Mouse (Mus musculus): ENCODE data around the gene Scml2. TPM values are rescaled to one million over a fixed set of nuclear protein-coding genes. Genes with fewer than 3 reads are reported as not detected.
"Not testable (repeated sequence)": the region's sequence is repeated elsewhere in the genome, so short reads cannot be mapped to it uniquely, and the experiment has no call there.

The Scml2 gene
- 5.5 and 6.2 TPM in 2 replicates for polyA plus RNA-seq (2014; fragmentation: Nextera tagmentation; extraction: Ambion mirVana)

DNA sequence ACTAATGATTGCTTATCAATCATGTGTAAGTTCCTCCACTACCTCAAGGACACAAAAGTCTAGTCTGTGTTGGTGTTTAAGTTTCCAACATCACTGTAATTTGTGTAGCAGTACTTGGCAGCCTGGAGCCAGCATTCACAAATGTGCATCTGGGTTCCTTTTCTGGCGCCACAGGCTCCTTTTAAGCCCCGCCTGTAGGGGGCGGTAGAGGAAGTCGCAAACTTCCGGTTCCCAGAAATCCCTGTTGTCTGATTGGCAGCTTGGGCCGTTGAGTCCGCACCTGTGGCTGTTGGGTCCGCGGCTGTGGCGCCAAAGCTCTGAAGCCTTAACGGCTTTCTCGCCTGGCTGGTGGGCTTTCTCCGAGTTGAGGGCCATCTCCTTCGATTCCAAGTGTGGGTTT, at the start of gene Scml2:
Scml2 (plus strand) TSS at position 301 of the 400 bp plus-strand sequence.
- H3K4me2 ChIP-seq (replicated peaks; ENCODE audit: low read depth, low read length); H3K27me3 ChIP-seq (ENCODE audit: control insufficient read depth, insufficient read depth, low read length); H3K4me3 ChIP-seq (ENCODE audit: low read depth, low read length); H3K9me3 ChIP-seq (ENCODE audit: control insufficient read depth, low read depth, low read length); H3K4me1 ChIP-seq (ENCODE audit: control insufficient read depth, insufficient read depth, low read length); H3K9ac ChIP-seq (replicated peaks; ENCODE audit: low read depth, low read length); ATAC-seq (ENCODE audit: insufficient number of reproducible peaks, insufficient read depth, low FRiP score, low read depth); H3K36me3 ChIP-seq (ENCODE audit: control insufficient read depth, insufficient read depth, low read length); H3K27ac ChIP-seq (ENCODE audit: low read length): not testable (repeated sequence)
- WGBS: 90% methylated on average over 2 of the region's 14 CpGs

DNA sequence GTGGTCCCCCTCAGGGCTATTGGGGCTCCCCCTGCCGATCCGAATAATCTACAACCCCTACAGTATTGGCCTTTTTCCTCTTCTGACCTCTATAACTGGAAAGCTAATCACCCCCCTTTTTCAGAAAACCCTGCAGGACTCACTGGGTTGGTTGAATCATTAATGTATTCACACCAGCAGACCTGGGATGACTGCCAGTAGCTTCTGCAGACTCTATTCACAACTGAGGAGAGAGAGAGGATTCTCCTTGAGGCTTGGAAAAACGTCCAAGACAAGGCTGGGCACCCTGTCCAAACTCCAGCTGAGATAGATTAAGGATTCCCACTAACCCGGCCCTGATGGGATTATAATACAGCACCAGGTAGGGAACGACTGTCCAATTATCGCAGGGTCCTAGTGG, 41.4 kb upstream of the Scml2 start:
- not testable (repeated sequence) for H3K9ac ChIP-seq (replicated peaks; ENCODE audit: low read depth, low read length); ATAC-seq (ENCODE audit: insufficient number of reproducible peaks, insufficient read depth, low FRiP score, low read depth); H3K36me3 ChIP-seq (ENCODE audit: control insufficient read depth, insufficient read depth, low read length); H3K4me3 ChIP-seq (ENCODE audit: low read depth, low read length); H3K9me3 ChIP-seq (ENCODE audit: control insufficient read depth, low read depth, low read length); H3K4me1 ChIP-seq (ENCODE audit: control insufficient read depth, insufficient read depth, low read length); H3K27ac ChIP-seq (ENCODE audit: low read length); H3K27me3 ChIP-seq (ENCODE audit: control insufficient read depth, insufficient read depth, low read length); H3K4me2 ChIP-seq (replicated peaks; ENCODE audit: low read depth, low read length)
- 84% methylated on average over 5 of the region's 6 CpGs for WGBS

DNA sequence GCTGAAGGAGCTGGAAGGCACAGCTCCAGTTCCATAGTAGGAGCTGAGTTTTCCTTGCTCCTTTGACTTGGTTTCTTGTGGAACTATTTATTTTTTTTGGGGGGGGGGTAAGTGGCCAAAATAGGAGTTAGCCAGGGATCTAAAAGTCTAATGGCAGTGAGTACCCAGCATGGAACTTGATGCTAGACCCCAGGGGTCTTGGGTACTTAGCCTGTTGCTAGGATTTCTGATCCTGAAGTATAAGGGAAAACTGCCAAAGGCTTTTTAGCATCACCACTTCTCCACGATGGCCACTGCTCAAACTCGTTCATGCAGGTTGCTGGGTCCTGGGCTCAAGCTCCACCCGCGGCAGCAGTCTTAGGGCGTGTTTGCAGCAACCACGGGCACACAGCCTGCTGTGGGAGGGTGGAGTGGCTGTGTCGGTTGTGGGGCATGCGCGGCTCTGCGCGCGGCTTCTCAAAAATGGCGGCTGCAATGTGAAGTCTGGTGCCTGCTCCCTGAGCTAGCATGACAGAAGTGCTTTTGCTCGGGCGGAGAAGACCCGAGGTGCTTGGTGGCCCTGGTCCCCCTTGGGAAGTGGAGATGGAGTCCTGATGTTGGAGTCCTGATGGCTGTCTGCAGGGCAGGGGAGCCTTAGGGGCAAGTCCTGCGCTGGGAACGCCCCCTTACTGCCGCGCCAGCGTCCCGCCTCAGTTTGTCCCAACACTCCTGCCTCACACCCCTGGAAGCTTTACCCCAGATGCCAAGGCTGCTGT, 45.5 kb downstream of the Scml2 start:
- H3K36me3 ChIP-seq (ENCODE audit: control insufficient read depth, insufficient read depth, low read length): no peaks in the 10 kb centered on the region
- H3K27ac ChIP-seq (ENCODE audit: low read length): no peak overlapping the region
- peak; percentile 97 for ATAC-seq (ENCODE audit: insufficient number of reproducible peaks, insufficient read depth, low FRiP score, low read depth)
- H3K4me2 ChIP-seq (replicated peaks; ENCODE audit: low read depth, low read length): peak overlapping the region; percentile 55
- no peaks in the 10 kb centered on the region for H3K9me3 ChIP-seq (ENCODE audit: control insufficient read depth, low read depth, low read length)
- H3K4me1 ChIP-seq (ENCODE audit: control insufficient read depth, insufficient read depth, low read length): no peaks in the 10 kb centered on the region
- no peaks in the 10 kb centered on the region for H3K27me3 ChIP-seq (ENCODE audit: control insufficient read depth, insufficient read depth, low read length)
- H3K9ac ChIP-seq (replicated peaks; ENCODE audit: low read depth, low read length): no peak overlapping the region; the same call in 1 of the 2 replicates
- 25% methylated on average over 21 of the region's 22 CpGs for WGBS
- peak overlapping the region; percentile 41 for H3K4me3 ChIP-seq (ENCODE audit: low read depth, low read length)

DNA sequence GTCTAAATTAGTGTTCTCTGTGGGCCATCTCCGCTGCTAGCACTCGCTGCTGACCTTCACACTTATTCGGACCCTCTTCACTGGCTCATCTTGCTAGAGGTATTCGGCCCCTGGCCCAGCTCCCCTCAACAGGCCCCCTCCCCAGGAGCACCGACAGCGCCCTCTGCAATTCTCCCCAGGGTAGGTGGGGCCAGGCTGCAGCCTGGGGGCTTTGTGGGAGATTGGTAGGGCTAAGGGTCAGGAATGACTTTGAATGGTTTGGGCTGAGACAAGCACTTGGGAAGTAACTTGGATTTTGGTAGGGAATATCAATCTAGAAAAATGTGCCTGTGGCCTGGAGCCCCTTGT, 46.0 kb downstream of the Scml2 start:
- no peaks in the 10 kb centered on the region for H3K4me1 ChIP-seq (ENCODE audit: control insufficient read depth, insufficient read depth, low read length)
- no peaks in the 10 kb centered on the region for H3K27me3 ChIP-seq (ENCODE audit: control insufficient read depth, insufficient read depth, low read length)
- no peak overlapping the region for H3K27ac ChIP-seq (ENCODE audit: low read length)
- peak overlapping the region; percentile 55 for H3K4me2 ChIP-seq (replicated peaks; ENCODE audit: low read depth, low read length)
- H3K4me3 ChIP-seq (ENCODE audit: low read depth, low read length): peak overlapping the region; percentile 41
- no peaks in the 10 kb centered on the region for H3K36me3 ChIP-seq (ENCODE audit: control insufficient read depth, insufficient read depth, low read length)
- 20% methylated on average over 6 of the region's 6 CpGs for WGBS
- ATAC-seq (ENCODE audit: insufficient number of reproducible peaks, insufficient read depth, low FRiP score, low read depth): peak; percentile 23; the same call in 1 of the 2 replicates
- H3K9me3 ChIP-seq (ENCODE audit: control insufficient read depth, low read depth, low read length): no peaks in the 10 kb centered on the region
- H3K9ac ChIP-seq (replicated peaks; ENCODE audit: low read depth, low read length): no peak overlapping the region; the same call in 1 of the 2 replicates

DNA sequence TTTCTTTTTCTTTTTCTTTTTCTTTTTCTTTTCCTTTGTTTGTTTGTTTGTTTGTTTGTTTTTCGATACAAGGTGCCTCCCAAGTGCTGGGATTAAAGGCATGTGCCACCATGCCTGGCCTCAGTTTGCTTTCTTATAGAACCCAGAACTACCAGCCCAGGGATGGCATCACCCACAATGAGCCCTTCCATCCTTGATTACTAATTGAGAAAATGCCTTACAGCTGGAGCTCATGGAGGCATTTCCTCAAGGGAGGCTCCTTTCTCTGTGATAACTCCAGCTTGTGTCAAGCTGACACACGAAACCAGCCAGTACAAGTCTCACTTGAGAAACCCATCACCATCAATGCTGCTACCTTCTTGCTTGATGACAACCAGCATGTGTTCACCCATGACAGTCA, 170.2 kb downstream of the Scml2 start, which contains the start of gene Gm15262:
Gm15262 (plus strand) TSS at position 301 of the 400 bp plus-strand sequence.
- not testable (repeated sequence) for ATAC-seq (ENCODE audit: insufficient number of reproducible peaks, insufficient read depth, low FRiP score, low read depth); H3K27me3 ChIP-seq (ENCODE audit: control insufficient read depth, insufficient read depth, low read length); H3K27ac ChIP-seq (ENCODE audit: low read length); H3K4me3 ChIP-seq (ENCODE audit: low read depth, low read length); H3K4me2 ChIP-seq (replicated peaks; ENCODE audit: low read depth, low read length); H3K4me1 ChIP-seq (ENCODE audit: control insufficient read depth, insufficient read depth, low read length); H3K36me3 ChIP-seq (ENCODE audit: control insufficient read depth, insufficient read depth, low read length); H3K9me3 ChIP-seq (ENCODE audit: control insufficient read depth, low read depth, low read length); H3K9ac ChIP-seq (replicated peaks; ENCODE audit: low read depth, low read length)
- 63% methylated on average over 2 of the region's 2 CpGs for WGBS

Other genes starting within 250 kb of the Scml2 start
- gene Gja6, start 210.1 kb upstream of the Scml2 start, polyA plus RNA-seq (2014; fragmentation: Nextera tagmentation; extraction: Ambion mirVana): 0.27 and 0.45 TPM in 2 replicates
- 6.0 and 6.2 TPM in 2 replicates for gene Cdkl5, start 122.5 kb upstream of the Scml2 start, polyA plus RNA-seq (2014; fragmentation: Nextera tagmentation; extraction: Ambion mirVana)
- not detected in 2 replicates for gene Gm15262, start 170.3 kb downstream of the Scml2 start, polyA plus RNA-seq (2014; fragmentation: Nextera tagmentation; extraction: Ambion mirVana)

Data from stomach, embryonic 14.5 days (tissue).